Mouse (Mus musculus): ENCODE measurements around the gene Sptbn4. TPM values are rescaled to one million over a fixed set of nuclear protein-coding genes. Genes with fewer than 3 reads are reported as not detected.

Gene Sptbn4
- total RNA-seq, 2 experiments from 2014 or later, result 147 TPM

- peak overlapping the region; percentile 37 for H3K27ac ChIP-seq
- peak; percentile 91 for TF ChIP-seq CTCF (conservative IDR thresholded peaks at IDR 0.05)
- H3K4me3 ChIP-seq, result no peak overlapping the region
- DNase-seq (ENCODE audit: low spot score in 2 of 2), result peak; percentile 75 to 79
Measured at GRCm38 (mm10) chr7:27384731-27385130, 62.8 kb downstream of the Sptbn4 start.

DNA sequence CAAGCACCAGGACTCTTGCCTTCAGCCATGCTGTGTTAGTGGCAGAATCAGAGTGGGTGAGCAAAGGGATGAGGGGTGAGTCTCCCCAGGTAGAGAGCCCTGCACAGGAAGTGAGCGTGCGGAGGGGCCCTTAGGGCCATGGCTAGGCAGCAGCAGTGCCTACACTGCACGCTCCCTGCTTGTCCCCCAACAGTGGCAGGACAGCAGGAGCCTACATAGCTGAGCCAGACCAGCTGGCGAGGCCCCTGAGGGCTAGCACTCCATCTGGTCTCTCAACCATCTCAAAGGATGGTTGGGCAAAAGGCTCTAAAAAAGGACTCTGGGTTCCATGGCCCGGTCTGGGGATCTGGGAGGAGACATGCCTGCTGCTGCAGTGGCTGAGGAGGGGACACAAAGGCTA lies 63.4 kb downstream of the Sptbn4 start:
- Histone ChIP-seq H3K27ac (peak overlapping the region; percentile 37), H3K4me3 (no peak overlapping the region)
- no peak for TF ChIP-seq CTCF (conservative IDR thresholded peaks at IDR 0.05)
- DNase-seq (ENCODE audit: low spot score in 2 of 2), result no peak

GRCm38 (mm10) chr7:27383233-27383632 lies 64.3 kb downstream of the Sptbn4 start:
- no peak for DNase-seq (ENCODE audit: low spot score in 2 of 2)
- Histone ChIP-seq H3K27ac (no peak overlapping the region), H3K4me3 (no peak overlapping the region)
- TF ChIP-seq CTCF (conservative IDR thresholded peaks at IDR 0.05), result no peak

- no peak for TF ChIP-seq CTCF (conservative IDR thresholded peaks at IDR 0.05)
- Histone ChIP-seq H3K27ac (no peak overlapping the region), H3K4me3 (no peak overlapping the region)
- DNase-seq (ENCODE audit: low spot score in 2 of 2), result no peak
Measured at GRCm38 (mm10) chr7:27381560-27381959, 65.9 kb downstream of the Sptbn4 start.

GRCm38 (mm10) chr7:27381009-27381408 lies 66.5 kb downstream of the Sptbn4 start:
- DNase-seq (ENCODE audit: low spot score in 2 of 2), result no peak
- no peak for TF ChIP-seq CTCF (conservative IDR thresholded peaks at IDR 0.05)
- Histone ChIP-seq H3K4me3 (no peak overlapping the region), H3K27ac (no peak overlapping the region)

GRCm38 (mm10) chr7:27379836-27380235 lies 67.7 kb downstream of the Sptbn4 start:
- no peak for TF ChIP-seq CTCF (conservative IDR thresholded peaks at IDR 0.05)
- H3K27ac ChIP-seq, result no peak overlapping the region
- H3K4me3 ChIP-seq, result no peak overlapping the region
- DNase-seq (ENCODE audit: low spot score in 2 of 2), result no peak

GRCm38 (mm10) chr7:27378431-27378830 lies 69.1 kb downstream of the Sptbn4 start:
- H3K4me3 ChIP-seq, result no peak overlapping the region
- H3K27ac ChIP-seq, result no peak overlapping the region
- DNase-seq (ENCODE audit: low spot score in 2 of 2), result no peak
- peak; percentile 81 for TF ChIP-seq CTCF (conservative IDR thresholded peaks at IDR 0.05)

- DNase-seq (ENCODE audit: low spot score in 2 of 2), result peak; percentile 65
- no peak for TF ChIP-seq CTCF (conservative IDR thresholded peaks at IDR 0.05)
Measured at GRCm38 (mm10) chr7:27375274-27375673, 72.2 kb downstream of the Sptbn4 start.

GRCm38 (mm10) chr7:27371715-27372462 lies 75.6 kb downstream of the Sptbn4 start:
- Histone ChIP-seq H3K27ac (0 out of 2 replicates have a peak overlapping the region, but pooled peaks have one; percentile 36), H3K4me3 (no peak overlapping the region)
- DNase-seq (ENCODE audit: low spot score in 2 of 2), result no peak
- no peak for TF ChIP-seq CTCF (conservative IDR thresholded peaks at IDR 0.05)

More at GRCm38 (mm10) chr7:27375274-27375673, 72.2 kb downstream of the Sptbn4 start:
- Histone ChIP-seq H3K27ac (peak overlapping the region; percentile 32; the same call in 1 of the 2 replicates), H3K4me3 (no peak overlapping the region)

- H3K4me3 ChIP-seq, result no peak overlapping the region
- H3K27ac ChIP-seq, result no peak overlapping the region
- no peak for TF ChIP-seq CTCF (conservative IDR thresholded peaks at IDR 0.05)
- DNase-seq (ENCODE audit: low spot score in 2 of 2), result no peak
Measured at GRCm38 (mm10) chr7:27369111-27369510, 78.4 kb downstream of the Sptbn4 start.

- no peak overlapping the region for H3K4me3 ChIP-seq
- no peak for DNase-seq (ENCODE audit: low spot score in 2 of 2)
- no peak for TF ChIP-seq CTCF (conservative IDR thresholded peaks at IDR 0.05)
- H3K27ac ChIP-seq, result no peak overlapping the region
Measured at GRCm38 (mm10) chr7:27367976-27368375, 79.5 kb downstream of the Sptbn4 start.

DNA sequence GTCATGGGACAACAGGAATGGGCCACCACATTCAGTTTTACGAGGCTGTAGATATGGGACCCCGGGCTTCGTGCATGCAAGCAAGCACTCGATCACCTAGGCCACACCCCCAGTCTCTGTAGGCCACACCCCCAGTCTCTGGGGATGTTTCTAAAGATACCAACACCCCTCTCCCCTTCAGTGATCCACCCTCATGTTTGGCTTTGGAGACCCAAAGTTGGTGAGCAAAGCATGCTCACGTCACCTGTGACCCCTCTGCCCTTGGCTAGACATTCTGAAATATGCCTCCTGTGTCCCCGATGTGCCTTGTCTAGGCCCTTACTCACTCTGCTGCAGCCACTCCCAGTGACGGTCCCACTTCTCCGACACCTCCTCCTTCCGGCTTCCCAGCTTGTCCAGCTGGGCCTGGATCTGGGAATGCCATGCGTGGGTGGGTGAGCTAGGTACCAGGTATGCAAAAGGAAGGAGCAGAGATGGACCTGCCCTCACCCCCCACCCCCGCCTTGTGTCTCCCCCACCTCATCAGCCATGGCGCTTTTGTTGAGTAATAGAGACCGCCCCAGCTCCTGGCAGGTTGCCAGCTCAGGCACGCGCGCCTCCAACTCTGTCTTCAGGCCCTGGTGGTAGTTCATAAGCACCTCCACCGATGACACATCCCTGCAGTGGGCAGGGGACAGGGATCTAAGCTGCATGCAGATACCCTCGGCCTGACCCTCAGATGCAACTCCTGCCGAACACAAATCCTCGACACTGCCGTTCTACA lies 81.2 kb downstream of the Sptbn4 start:
- no peak for DNase-seq (ENCODE audit: low spot score in 2 of 2)
- no peak for TF ChIP-seq CTCF (conservative IDR thresholded peaks at IDR 0.05)
- Histone ChIP-seq H3K4me3 (no peak overlapping the region), H3K27ac (no peak overlapping the region)

DNA sequence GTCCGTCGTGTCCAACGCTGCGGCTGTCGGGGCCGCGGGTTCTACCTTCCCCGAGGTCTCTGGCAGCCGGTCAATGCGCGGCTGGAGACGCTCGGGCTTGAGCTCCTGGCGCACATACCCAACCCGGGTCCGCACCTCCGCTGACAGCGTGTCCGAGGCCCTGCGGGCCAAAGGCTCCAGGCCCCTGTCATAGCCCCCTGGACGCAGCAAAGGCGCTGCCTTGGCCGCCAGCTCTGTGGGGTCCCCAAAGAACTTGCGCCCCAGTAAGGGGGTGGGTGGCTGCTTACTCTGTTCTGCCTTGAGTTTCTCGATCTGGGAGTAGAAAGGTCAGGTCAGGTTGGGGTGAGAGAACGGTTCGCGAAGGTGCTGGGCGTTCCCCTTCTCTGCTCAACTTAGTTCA lies 83.1 kb downstream of the Sptbn4 start:
- no peak for TF ChIP-seq CTCF (conservative IDR thresholded peaks at IDR 0.05)
- no peak overlapping the region for H3K4me3 ChIP-seq
- H3K27ac ChIP-seq, result no peak overlapping the region
- DNase-seq (ENCODE audit: low spot score in 2 of 2), result no peak

Measured in layer of hippocampus, adult 2 months (tissue).